Mouse (Mus musculus): ENCODE measurements at regions not wholly inside any gene's neighbourhood (a gene's known extent, or its start where the extent isn't known, plus 50 kb on each side); places are given as distances from the start of the nearest gene placed in this dataset.

GRCm38 (mm10) chr2:92525628-92526027 lies 65.3 kb upstream of the Slc35c1 start:
- 71% methylated on average over 7 of the region's 7 CpGs for WGBS
- no peak for DNase-seq

GRCm38 (mm10) chr2:92525062-92525623 lies 64.8 kb upstream of the Slc35c1 start:
- no peak for DNase-seq
- no peak overlapping the region for H3K4me3 ChIP-seq (replicated peaks; ENCODE audit: extremely low read depth, low read depth, low read length)
- 74% methylated on average over 10 of the region's 10 CpGs for WGBS
- H3K4me1 ChIP-seq (ENCODE audit: control insufficient read depth, insufficient read depth, low read length), result peaks cover 2% of the 10 kb centered on the region; the same call in 1 of the 2 replicates
- TF ChIP-seq CTCF (IDR thresholded peaks at IDR 0.05; ENCODE audit: insufficient read depth, low read length), result no peak
- no peak for TF ChIP-seq POLR2A (IDR thresholded peaks at IDR 0.05; ENCODE audit: borderline replicate concordance, extremely low read depth, low read depth, low read length)

More at GRCm38 (mm10) chr2:92525628-92526027, 65.3 kb upstream of the Slc35c1 start:
- TF ChIP-seq POLR2A (IDR thresholded peaks at IDR 0.05; ENCODE audit: borderline replicate concordance, extremely low read depth, low read depth, low read length), result no peak
- no peak for TF ChIP-seq CTCF (IDR thresholded peaks at IDR 0.05; ENCODE audit: insufficient read depth, low read length)
- Histone ChIP-seq H3K4me3 (replicated peaks; ENCODE audit: extremely low read depth, low read depth, low read length) (no peak overlapping the region), H3K4me1 (ENCODE audit: control insufficient read depth, insufficient read depth, low read length) (peaks cover 2% of the 10 kb centered on the region; the same call in 1 of the 2 replicates)

- WGBS, result 93% methylated on average over 9 of the region's 9 CpGs
- TF ChIP-seq POLR2A (IDR thresholded peaks at IDR 0.05; ENCODE audit: borderline replicate concordance, extremely low read depth, low read depth, low read length) (no peak), CTCF (IDR thresholded peaks at IDR 0.05; ENCODE audit: insufficient read depth, low read length) (no peak)
- Histone ChIP-seq H3K4me1 (ENCODE audit: control insufficient read depth, insufficient read depth, low read length) (no peaks in the 10 kb centered on the region), H3K4me3 (replicated peaks; ENCODE audit: extremely low read depth, low read depth, low read length) (no peak overlapping the region)
- DNase-seq, result no peak
These were observed 64.1 kb upstream of the Slc35c1 start for GRCm38 (mm10) chr2:92524346-92524905.

GRCm38 (mm10) chr2:92523321-92523895 lies 63.1 kb upstream of the Slc35c1 start:
- DNase-seq, result no peak
- H3K4me3 ChIP-seq (replicated peaks; ENCODE audit: extremely low read depth, low read depth, low read length), result no peak overlapping the region
- TF ChIP-seq CTCF (IDR thresholded peaks at IDR 0.05; ENCODE audit: insufficient read depth, low read length) (no peak), POLR2A (IDR thresholded peaks at IDR 0.05; ENCODE audit: borderline replicate concordance, extremely low read depth, low read depth, low read length) (no peak)
- WGBS, result 51% methylated on average over 13 of the region's 13 CpGs
- H3K4me1 ChIP-seq (ENCODE audit: control insufficient read depth, insufficient read depth, low read length), result no peaks in the 10 kb centered on the region

GRCm38 (mm10) chr2:92521527-92521926 lies 61.2 kb upstream of the Slc35c1 start:
- Histone ChIP-seq H3K4me1 (ENCODE audit: control insufficient read depth, insufficient read depth, low read length) (no peaks in the 10 kb centered on the region), H3K4me3 (replicated peaks; ENCODE audit: extremely low read depth, low read depth, low read length) (no peak overlapping the region)
- WGBS, result 73% methylated on average over 8 of the region's 8 CpGs
- DNase-seq, result no peak
- TF ChIP-seq POLR2A (IDR thresholded peaks at IDR 0.05; ENCODE audit: borderline replicate concordance, extremely low read depth, low read depth, low read length), result no peak
- TF ChIP-seq CTCF (IDR thresholded peaks at IDR 0.05; ENCODE audit: insufficient read depth, low read length), result no peak

GRCm38 (mm10) chr2:92519396-92519795 lies 59.1 kb upstream of the Slc35c1 start:
- TF ChIP-seq CTCF (IDR thresholded peaks at IDR 0.05; ENCODE audit: insufficient read depth, low read length) (no peak), POLR2A (IDR thresholded peaks at IDR 0.05; ENCODE audit: borderline replicate concordance, extremely low read depth, low read depth, low read length) (no peak)
- no peaks in the 10 kb centered on the region for H3K4me1 ChIP-seq (ENCODE audit: control insufficient read depth, insufficient read depth, low read length)
- no peak for DNase-seq
- 68% methylated on average over 8 of the region's 8 CpGs for WGBS
- no peak overlapping the region for H3K4me3 ChIP-seq (replicated peaks; ENCODE audit: extremely low read depth, low read depth, low read length)

- 70% methylated on average over 8 of the region's 8 CpGs for WGBS
These were observed 58.6 kb upstream of the Slc35c1 start for GRCm38 (mm10) chr2:92518891-92519290.

GRCm38 (mm10) chr2:92514961-92515360 lies 54.6 kb upstream of the Slc35c1 start:
- 58% methylated on average over 6 of the region's 6 CpGs for WGBS
- TF ChIP-seq POLR2A (IDR thresholded peaks at IDR 0.05; ENCODE audit: borderline replicate concordance, extremely low read depth, low read depth, low read length) (no peak), CTCF (IDR thresholded peaks at IDR 0.05; ENCODE audit: insufficient read depth, low read length) (no peak)
- Histone ChIP-seq H3K4me1 (ENCODE audit: control insufficient read depth, insufficient read depth, low read length) (no peaks in the 10 kb centered on the region), H3K4me3 (replicated peaks; ENCODE audit: extremely low read depth, low read depth, low read length) (no peak overlapping the region)
- DNase-seq, result no peak

More at GRCm38 (mm10) chr2:92518891-92519290, 58.6 kb upstream of the Slc35c1 start:
- no peaks in the 10 kb centered on the region for H3K4me1 ChIP-seq (ENCODE audit: control insufficient read depth, insufficient read depth, low read length)
- no peak overlapping the region for H3K4me3 ChIP-seq (replicated peaks; ENCODE audit: extremely low read depth, low read depth, low read length)
- DNase-seq, result no peak
- TF ChIP-seq CTCF (IDR thresholded peaks at IDR 0.05; ENCODE audit: insufficient read depth, low read length) (no peak), POLR2A (IDR thresholded peaks at IDR 0.05; ENCODE audit: borderline replicate concordance, extremely low read depth, low read depth, low read length) (no peak)

- no peak for DNase-seq
- no peak overlapping the region for H3K4me3 ChIP-seq (replicated peaks; ENCODE audit: extremely low read depth, low read depth, low read length)
- 65% methylated on average over 6 of the region's 6 CpGs for WGBS
- H3K4me1 ChIP-seq (ENCODE audit: control insufficient read depth, insufficient read depth, low read length), result no peaks in the 10 kb centered on the region
- TF ChIP-seq POLR2A (IDR thresholded peaks at IDR 0.05; ENCODE audit: borderline replicate concordance, extremely low read depth, low read depth, low read length) (no peak), CTCF (IDR thresholded peaks at IDR 0.05; ENCODE audit: insufficient read depth, low read length) (no peak)
These were observed 51.7 kb upstream of the Slc35c1 start for GRCm38 (mm10) chr2:92511771-92512744.

Data from lung, adult 2 months (tissue).